Mouse (Mus musculus) forebrain, embryonic 11.5 days (tissue): ENCODE data around the gene Rnf214. TPM values are rescaled to one million over a fixed set of nuclear protein-coding genes. Genes with fewer than 3 reads are reported as not detected.
A peak's percentile ranks its signal among the peaks of the same experiment; 100 is the strongest.

Source experiments
- ATAC-seq: fragments of 200-750 bp; cut with Nextera tagmentation; replicated peaks from 2 replicates; pipeline ENCODE4 v1.8.0; 2017; ENCODE audit warnings: moderate TSS enrichment; ENCODE audit not compliant: low FRiP score
- DNase-seq: peaks from one replicate; pipeline ENCODE4 v3.0.0-alpha.2; 2017; ENCODE audit warnings: low spot score
- H3K27ac ChIP-seq: fragments of 300-500 bp; sonication (generic); 2 replicates; pipeline ENCODE4 v1.5.1; 2014; ENCODE audit warnings: low read depth, low read length
- H3K27me3 ChIP-seq: fragments of 300-500 bp; sonication (generic); 2 replicates; pipeline ENCODE4 v1.6.1; 2014; ENCODE audit warnings: mild to moderate bottlenecking, low read length, mixed read lengths; ENCODE audit not compliant: control insufficient read depth, insufficient read depth
- H3K36me3 ChIP-seq: fragments of 300-500 bp; sonication (generic); 2 replicates; pipeline ENCODE4 v1.6.1; 2014; ENCODE audit warnings: mild to moderate bottlenecking, low read length, moderate library complexity, mixed read lengths; ENCODE audit not compliant: control insufficient read depth, insufficient read depth
- H3K4me1 ChIP-seq: fragments of 300-500 bp; sonication (generic); replicated peaks from 2 replicates; pipeline ENCODE4 v1.6.1; 2014; ENCODE audit warnings: low read length, mixed read lengths; ENCODE audit not compliant: control insufficient read depth, insufficient read depth
- H3K4me2 ChIP-seq: fragments of 300-500 bp; sonication (generic); 2 replicates; pipeline ENCODE4 v1.6.1; 2014; ENCODE audit warnings: low read depth, mild to moderate bottlenecking, low read length, moderate library complexity, mixed read lengths; ENCODE audit not compliant: severe bottlenecking
- H3K4me3 ChIP-seq: fragments of 300-500 bp; sonication (generic); 2 replicates; pipeline ENCODE4 v1.5.1; 2014; ENCODE audit warnings: low read depth, low read length
- H3K9ac ChIP-seq: fragments of 300-500 bp; sonication (generic); 2 replicates; pipeline ENCODE4 v1.6.1; 2014; ENCODE audit warnings: low read length
- H3K9me3 ChIP-seq: fragments of 300-500 bp; sonication (generic); 2 replicates; pipeline ENCODE4 v1.6.1; 2016; ENCODE audit warnings: low read length, mixed read lengths; ENCODE audit not compliant: control insufficient read depth
- WGBS: fragments of 180-500 bp; shearing (Covaris S2); extraction: QIAGEN DNeasy Blood & Tissue Kit; methylation state at CpG from one replicate; pipeline ENCODE4 v1.1.7; 2014; 5-methylcytosine and 5-hydroxymethylcytosine counted together
- polyA plus RNA-seq: library from polyadenylated mRNA; unstranded; fragments of >200 nt; fragmentation: Nextera tagmentation; extraction: Ambion mirVana; gene quantifications from 2 replicates; pipeline ENCODE4 v1.2.1, GENCODE M21; 2014

Rnf214 gene
- polyA plus RNA-seq, 1 experiment from 2014 or later = 90.6 TPM

DNA sequence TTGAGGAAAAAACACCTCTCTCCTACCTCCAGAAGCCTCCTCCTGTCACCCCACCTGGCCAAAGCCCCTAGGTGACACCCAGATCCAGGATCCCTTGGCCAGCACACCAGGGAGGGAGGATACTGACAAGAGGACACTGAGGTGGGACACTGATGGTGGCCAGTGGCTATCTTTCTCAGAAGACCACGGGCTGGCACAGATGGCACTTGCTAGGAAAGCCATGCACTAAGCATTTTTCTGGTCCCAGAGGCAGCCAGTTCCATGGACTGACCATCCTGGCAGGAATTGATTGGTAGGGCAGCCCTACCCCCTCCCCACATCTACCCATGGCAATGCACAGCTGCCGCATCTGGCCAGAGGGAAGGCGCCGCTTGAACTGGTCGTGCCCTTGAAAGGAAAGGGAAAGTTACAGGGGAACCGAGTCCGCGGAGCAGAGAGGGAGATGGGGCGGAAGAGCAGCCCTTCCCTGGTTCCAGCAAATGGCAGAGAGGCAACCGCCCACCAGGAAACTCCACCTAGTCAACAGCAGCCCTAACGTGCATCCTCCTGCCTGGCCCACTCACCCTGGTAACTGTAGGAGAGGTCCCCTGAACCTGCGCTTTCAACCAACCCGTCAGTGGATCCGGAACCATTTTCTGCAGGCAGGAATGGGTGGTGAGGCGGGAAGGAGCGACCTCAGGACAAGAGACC, 39.6 kb upstream of the Rnf214 start:
- H3K4me3 ChIP-seq = no peak overlapping the region
- DNase-seq (no peak), ATAC-seq (no peak)
- H3K27me3 ChIP-seq = no peaks in the 10 kb centered on the region
- WGBS = 91% methylated on average over 16 of the region's 16 CpGs
- H3K36me3 ChIP-seq = no peaks in the 10 kb centered on the region; the same call in 1 of the 2 replicates
- H3K4me2 ChIP-seq = no peak overlapping the region
- H3K27ac ChIP-seq = no peak overlapping the region
- no peaks in the 10 kb centered on the region for H3K9me3 ChIP-seq
- no peaks in the 10 kb centered on the region for H3K4me1 ChIP-seq
- no peak overlapping the region for H3K9ac ChIP-seq

DNA sequence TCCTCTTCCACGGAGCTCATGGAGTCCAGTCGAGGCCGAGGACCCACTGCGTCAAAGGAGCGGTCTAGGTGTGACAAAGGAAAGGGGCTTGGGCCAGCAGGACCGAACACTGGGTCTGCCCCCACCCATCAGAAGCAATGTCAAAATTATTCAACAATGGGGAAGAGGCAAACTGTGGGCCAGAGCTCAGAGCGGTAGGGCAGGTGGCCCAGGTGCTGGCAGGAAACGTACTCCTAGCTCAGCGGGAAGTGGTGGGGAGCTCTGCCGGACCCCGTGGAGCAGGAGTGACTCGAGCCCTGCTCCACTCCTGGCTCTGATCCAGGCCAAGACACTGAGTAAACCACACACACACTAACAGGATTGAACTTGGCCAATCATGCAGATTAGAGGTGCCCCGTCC, 39.0 kb upstream of the Rnf214 start:
- Histone ChIP-seq H3K9ac (no peak overlapping the region), H3K4me1 (no peaks in the 10 kb centered on the region), H3K4me3 (no peak overlapping the region), H3K4me2 (no peak overlapping the region), H3K27me3 (no peaks in the 10 kb centered on the region), H3K36me3 (no peaks in the 10 kb centered on the region; the same call in 1 of the 2 replicates), H3K27ac (no peak overlapping the region), H3K9me3 (no peaks in the 10 kb centered on the region)
- 93% methylated on average over 13 of the region's 13 CpGs for WGBS
- no peak for DNase-seq
- ATAC-seq = no peak

DNA sequence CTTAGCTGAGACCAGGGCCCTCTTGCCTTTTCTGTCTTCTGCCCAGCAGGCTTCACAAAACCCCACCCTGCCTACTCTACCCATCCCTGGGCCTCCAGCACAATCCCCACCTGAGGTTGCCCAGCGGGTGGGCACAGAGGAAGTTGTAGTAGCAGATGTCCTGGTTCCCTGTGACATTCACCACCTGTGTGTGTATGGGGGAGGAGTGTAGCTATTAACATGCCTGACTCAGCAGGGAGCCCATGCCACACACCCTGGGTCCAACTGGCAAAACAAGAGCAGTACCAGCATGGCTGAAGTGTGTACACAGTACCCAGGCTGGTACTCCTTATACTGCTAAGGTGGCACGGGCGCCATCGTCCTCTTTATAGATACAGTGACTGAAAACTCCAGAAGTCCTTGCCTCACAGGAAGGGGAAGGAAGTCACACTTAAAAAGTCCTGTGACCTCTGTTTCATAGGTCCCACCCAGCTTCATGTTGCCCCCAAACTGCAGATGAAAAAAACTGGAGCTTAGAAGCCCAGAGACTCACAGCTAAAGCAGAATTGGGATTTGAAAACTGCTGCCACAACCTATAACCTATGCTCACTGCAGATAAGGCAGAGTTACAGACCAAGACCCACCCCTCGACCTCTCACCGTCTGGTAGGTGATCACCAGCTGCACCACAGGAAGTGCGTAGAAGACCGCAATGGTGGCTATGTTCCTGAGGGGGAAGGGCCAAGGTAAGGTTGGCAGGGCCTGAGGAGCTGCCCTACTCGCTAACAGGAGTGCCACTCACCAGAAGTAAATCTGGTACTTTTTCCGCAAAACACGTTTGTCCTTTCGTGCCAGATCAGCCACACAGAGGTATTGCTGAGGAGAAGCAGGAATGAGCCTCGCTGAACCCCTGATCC, 38.0 kb upstream of the Rnf214 start:
- Histone ChIP-seq H3K27ac (no peak overlapping the region), H3K36me3 (no peaks in the 10 kb centered on the region; the same call in 1 of the 2 replicates), H3K27me3 (no peaks in the 10 kb centered on the region), H3K4me3 (no peak overlapping the region), H3K9ac (no peak overlapping the region), H3K9me3 (no peaks in the 10 kb centered on the region), H3K4me2 (no peak overlapping the region), H3K4me1 (no peaks in the 10 kb centered on the region)
- DNase-seq = no peak
- ATAC-seq = no peak
- WGBS = 91% methylated on average over 13 of the region's 13 CpGs

DNA sequence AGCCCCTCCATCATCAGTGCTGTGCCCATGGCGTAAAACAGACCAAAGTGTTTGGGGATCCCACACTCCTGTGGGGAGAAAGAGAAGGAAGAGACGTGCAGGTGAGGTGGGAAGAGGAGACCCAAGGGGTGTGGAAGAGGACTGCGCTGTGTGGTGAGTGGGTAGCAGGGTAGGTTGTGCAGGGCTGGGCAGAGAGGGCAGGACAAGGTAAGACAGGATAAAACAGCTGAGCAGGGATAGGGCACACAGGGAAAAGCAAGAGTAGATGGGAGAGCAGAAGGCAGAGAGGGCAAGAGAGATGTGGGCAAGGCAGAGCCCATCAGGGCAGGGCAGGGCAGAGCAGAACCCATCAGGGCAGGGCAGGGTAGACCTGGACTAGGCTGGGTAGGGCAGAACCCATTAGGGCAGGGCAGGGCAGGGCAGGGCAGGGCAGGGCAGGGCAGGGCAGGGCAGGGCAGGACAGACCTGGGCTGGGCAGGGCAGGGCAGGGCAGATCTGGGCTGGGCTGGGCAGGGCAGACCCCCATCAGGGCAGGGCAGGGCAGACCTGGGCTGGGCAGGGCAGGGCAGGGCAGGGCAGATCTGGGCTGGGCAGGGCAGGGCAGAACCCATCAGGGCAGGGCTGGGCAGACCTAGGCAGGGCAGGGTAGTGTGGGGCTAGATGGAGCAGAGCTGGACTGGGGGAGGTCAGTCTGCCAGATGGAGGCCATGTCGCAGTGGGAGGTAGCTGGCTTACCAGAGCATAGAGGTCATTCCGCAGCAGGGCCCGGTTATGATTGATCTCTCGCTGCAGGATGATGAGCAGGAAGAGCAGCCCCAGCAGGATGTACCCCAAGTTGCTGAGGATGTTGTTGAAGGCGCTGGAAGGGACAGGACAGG, 37.2 kb upstream of the Rnf214 start:
- no peaks in the 10 kb centered on the region for H3K9me3 ChIP-seq
- ATAC-seq = no peak
- H3K4me2 ChIP-seq = no peak overlapping the region
- H3K9ac ChIP-seq = no peak overlapping the region
- WGBS = 85% methylated on average over 8 of the region's 8 CpGs
- no peak for DNase-seq
- H3K4me1 ChIP-seq = no peaks in the 10 kb centered on the region
- H3K27me3 ChIP-seq = no peaks in the 10 kb centered on the region
- H3K27ac ChIP-seq = no peak overlapping the region
- H3K4me3 ChIP-seq = no peak overlapping the region
- no peaks in the 10 kb centered on the region; the same call in 1 of the 2 replicates for H3K36me3 ChIP-seq

DNA sequence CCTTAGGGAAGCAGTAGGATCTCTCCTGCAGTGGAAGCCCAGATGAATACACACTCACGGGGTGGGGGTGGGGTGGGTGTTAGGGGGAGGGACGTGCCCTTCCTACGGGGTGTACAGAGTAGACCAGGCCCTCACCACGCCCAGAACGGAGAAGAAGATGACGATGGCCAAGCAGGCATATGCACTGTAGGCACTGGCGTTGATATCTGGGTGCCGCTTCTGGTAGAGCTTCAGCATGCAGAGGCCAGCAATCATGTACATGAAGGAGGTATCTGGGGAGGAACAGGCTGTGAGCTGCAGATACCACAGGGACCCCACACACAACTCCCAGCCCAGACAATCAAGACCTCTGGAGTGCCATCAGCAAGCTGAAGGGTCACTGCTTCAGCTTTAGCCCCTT, 36.2 kb upstream of the Rnf214 start:
- no peaks in the 10 kb centered on the region; the same call in 1 of the 2 replicates for H3K36me3 ChIP-seq

DNA sequence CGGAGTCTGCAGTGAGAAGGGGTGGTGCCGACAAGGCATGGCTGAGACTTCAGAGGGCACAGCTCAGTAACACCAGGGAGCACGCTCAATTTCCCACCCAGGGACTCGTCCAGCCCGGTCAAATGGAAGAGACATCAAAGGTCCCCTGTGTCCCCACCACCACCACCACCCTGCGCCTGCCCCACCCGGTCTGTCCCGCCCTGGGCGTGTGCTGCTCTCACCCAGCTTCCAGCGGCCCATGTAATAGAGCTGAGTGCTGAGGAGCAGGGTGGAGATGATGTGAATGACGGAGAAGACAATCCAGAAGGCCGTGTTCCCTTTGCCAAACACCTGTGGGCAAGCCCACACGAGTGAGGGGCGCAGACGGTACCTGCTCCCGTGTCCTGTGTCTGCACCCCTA, 35.8 kb upstream of the Rnf214 start:
- Histone ChIP-seq H3K27ac (no peak overlapping the region), H3K9me3 (no peaks in the 10 kb centered on the region), H3K36me3 (no peaks in the 10 kb centered on the region; the same call in 1 of the 2 replicates), H3K4me2 (no peak overlapping the region), H3K4me1 (no peaks in the 10 kb centered on the region), H3K27me3 (no peaks in the 10 kb centered on the region), H3K9ac (no peak overlapping the region), H3K4me3 (no peak overlapping the region)
- DNase-seq = no peak
- no peak for ATAC-seq
- 96% methylated on average over 16 of the region's 16 CpGs for WGBS

More for the DNA sequence above, 36.2 kb upstream of the Rnf214 start:
- Histone ChIP-seq H3K4me3 (no peak overlapping the region), H3K4me1 (no peaks in the 10 kb centered on the region), H3K9me3 (no peaks in the 10 kb centered on the region), H3K9ac (no peak overlapping the region), H3K27me3 (no peaks in the 10 kb centered on the region), H3K27ac (no peak overlapping the region), H3K4me2 (no peak overlapping the region)
- ATAC-seq (no peak), DNase-seq (no peak)
- WGBS = 93% methylated on average over 8 of the region's 8 CpGs

DNA sequence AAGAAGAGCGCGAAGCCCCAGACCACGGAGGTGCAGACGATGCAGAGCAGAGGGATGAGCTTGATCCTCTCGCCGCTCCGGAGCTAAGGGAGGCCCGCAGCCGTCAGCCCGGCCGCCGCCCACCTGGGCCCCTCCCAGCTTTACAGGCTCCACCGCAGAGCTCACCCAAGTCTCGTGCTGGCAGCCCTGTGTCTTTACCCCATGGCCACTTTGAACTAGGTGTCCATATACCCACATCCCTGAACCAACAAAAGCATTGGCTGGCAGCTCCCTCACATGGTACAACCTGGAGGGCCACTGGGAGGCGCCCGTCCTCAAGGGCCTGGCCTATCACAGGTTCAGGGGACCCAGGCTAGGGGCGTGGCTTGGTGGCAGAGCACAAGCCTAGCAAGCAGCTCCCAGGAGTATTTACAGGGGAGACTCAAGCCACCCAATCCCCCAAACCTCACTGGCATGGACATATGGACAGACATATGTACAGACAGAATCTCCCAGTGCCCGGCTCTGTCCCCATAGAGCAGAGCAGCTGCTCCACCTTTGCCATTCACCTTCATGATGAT, 34.7 kb upstream of the Rnf214 start:
- peak; percentile 68 for DNase-seq
- Histone ChIP-seq H3K4me3 (no peak overlapping the region), H3K4me1 (no peaks in the 10 kb centered on the region), H3K9me3 (no peaks in the 10 kb centered on the region), H3K27me3 (peaks cover under 1% of the 10 kb centered on the region; the same call in 1 of the 2 replicates), H3K36me3 (no peaks in the 10 kb centered on the region; the same call in 1 of the 2 replicates), H3K4me2 (no peak overlapping the region), H3K27ac (no peak overlapping the region), H3K9ac (no peak overlapping the region)
- ATAC-seq = no peak
- WGBS = 57% methylated on average over 15 of the region's 18 CpGs

DNA sequence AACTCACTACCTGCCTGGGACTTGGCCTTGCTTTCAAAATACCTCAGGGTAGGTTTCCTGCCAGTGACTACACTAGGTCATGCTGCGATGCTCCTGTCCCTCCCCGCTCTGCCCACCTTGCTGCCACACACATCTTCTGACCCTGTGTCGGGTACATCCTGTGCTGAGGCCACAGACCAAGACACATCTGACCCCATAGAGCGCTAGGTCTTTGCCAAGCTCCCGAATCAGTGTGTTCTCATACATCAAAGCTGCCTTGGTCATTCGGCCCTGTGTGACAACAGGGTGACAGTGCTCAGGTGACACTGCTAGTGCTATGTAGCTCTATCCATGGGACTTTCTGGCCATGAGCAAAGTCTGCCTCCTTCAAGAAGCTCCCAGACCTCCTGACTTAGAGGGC, 33.1 kb upstream of the Rnf214 start:
- 98% methylated on average over 6 of the region's 6 CpGs for WGBS
- Histone ChIP-seq H3K27me3 (peaks cover 2% of the 10 kb centered on the region; the same call in 1 of the 2 replicates), H3K9me3 (no peaks in the 10 kb centered on the region), H3K36me3 (no peaks in the 10 kb centered on the region; the same call in 1 of the 2 replicates), H3K27ac (no peak overlapping the region), H3K4me1 (0 out of 2 replicates have a peak, but pooled peaks cover 3% of the 10 kb centered on the region), H3K4me2 (no peak overlapping the region), H3K9ac (no peak overlapping the region), H3K4me3 (no peak overlapping the region)
- ATAC-seq (no peak), DNase-seq (no peak)
